Mouse (Mus musculus) heart, adult 2 months (tissue): ENCODE results near the gene Sycn.

Experiments
- CTCF ChIP-seq: fragments of 200-600 bp; IDR thresholded peaks from 2 replicates; pipeline ENCODE4 v1.8.1; 2022; ENCODE audit warnings: antibody characterized with exemption, mild to moderate bottlenecking, moderate library complexity
- POLR2A ChIP-seq: fragments of 200-500 bp; IDR thresholded peaks from 2 replicates; pipeline ENCODE4 v1.6.1; 2011; ENCODE audit warnings: mild to moderate bottlenecking, low read depth, low read length, control low read depth; ENCODE audit not compliant: insufficient read depth

DNA sequence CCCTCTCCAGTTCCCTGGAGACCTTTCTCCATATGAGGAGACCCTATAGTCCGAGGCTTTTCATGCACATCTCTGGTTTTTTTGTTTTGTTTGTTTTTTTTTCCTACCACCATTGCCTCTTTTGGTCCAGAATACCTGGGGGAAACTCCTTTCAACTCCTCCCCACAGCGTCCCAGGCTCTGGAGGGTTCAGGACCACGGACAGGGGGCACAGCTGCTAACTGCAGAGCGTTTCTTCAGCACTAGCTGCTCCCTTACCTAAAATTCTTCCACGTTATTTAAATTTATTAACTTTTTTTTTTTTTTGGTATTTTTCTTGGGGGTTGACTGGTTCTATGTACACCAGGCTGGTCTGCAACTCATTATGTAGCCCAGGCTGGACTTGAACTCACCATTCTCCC is 35.1 kb upstream of the Sycn start:
- TF ChIP-seq CTCF (no peak), POLR2A (no peak)
